Mouse (Mus musculus): ENCODE data around the gene Erc2. TPM values are rescaled to one million over a fixed set of nuclear protein-coding genes. Genes with fewer than 3 reads are reported as not detected.
A peak's percentile ranks its signal among the peaks of the same experiment; 100 is the strongest.

Gene Erc2
- polyA plus RNA-seq, 2 experiments = 0.52 to 0.99 TPM

- no peak overlapping the region for H3K27ac ChIP-seq
- no peaks in the 10 kb centered on the region for H3K9me3 ChIP-seq (ENCODE audit: control insufficient read depth, low read length)
- TF ChIP-seq CTCF (IDR thresholded peaks at IDR 0.05; ENCODE audit: low read depth) (no peak), EP300 (IDR thresholded peaks at IDR 0.05; ENCODE audit: low read depth) (no peak)
- H3K9ac ChIP-seq (replicated peaks) = no peak overlapping the region
- H3K36me3 ChIP-seq (replicated peaks; ENCODE audit: control insufficient read depth, insufficient read depth, low read depth) = no peaks in the 10 kb centered on the region
- no peak for DNase-seq (ENCODE audit: low read depth in 3 of 3, low spot score in 3 of 3)
- peak overlapping the region; percentile 32 to 40; a peak in 3 of 4 replicates for H3K4me3 ChIP-seq (ENCODE audit: insufficient read depth in 1 of 2, low read depth in 2 of 2, low read length in 2 of 2)
- WGBS (ENCODE audit: insufficient replicate concordance) = under 1% methylated on average over 58 of the region's 62 CpGs
- peak overlapping the region; percentile 51 for H3K4me2 ChIP-seq (ENCODE audit: low read depth)
- peaks cover 75% of the 10 kb centered on the region for H3K27me3 ChIP-seq (ENCODE audit: control insufficient read depth, insufficient read depth, low read length)
- no peak for ATAC-seq (ENCODE audit: insufficient read depth)
- no peaks in the 10 kb centered on the region for H3K4me1 ChIP-seq (replicated peaks; ENCODE audit: control insufficient read depth in 2 of 2, insufficient read depth in 2 of 2, low read length in 1 of 2)
Observed at GRCm38 (mm10) chr14:28505586-28506375, 883.6 kb downstream of the Erc2 start.

DNA sequence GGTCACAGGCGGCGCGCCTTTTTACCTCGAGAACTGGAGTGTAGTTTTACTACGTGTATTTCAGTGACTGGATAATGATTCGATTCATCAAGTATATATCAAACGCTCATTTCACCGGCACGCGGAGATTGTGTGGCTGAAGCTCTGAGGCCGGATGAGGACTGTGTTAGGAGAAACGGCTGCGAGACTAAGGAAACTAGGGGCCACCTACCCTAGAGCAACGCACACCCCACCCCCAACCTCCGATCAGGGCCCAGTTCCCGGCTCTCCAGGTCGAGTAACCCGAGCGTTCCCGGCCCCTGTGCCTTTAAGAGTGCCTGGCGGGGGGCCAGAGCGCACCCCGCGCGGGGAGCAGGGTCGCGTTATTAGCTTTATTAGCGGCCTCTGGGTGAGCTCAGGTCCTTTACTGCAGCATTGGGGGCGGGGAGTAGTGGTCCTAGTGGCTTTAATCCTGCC is 884.2 kb downstream of the Erc2 start:
- no peak for TF ChIP-seq CTCF (IDR thresholded peaks at IDR 0.05; ENCODE audit: low read depth)
- no peak for TF ChIP-seq EP300 (IDR thresholded peaks at IDR 0.05; ENCODE audit: low read depth)
- Histone ChIP-seq H3K27me3 (ENCODE audit: control insufficient read depth, insufficient read depth, low read length) (peaks cover 82% of the 10 kb centered on the region), H3K9me3 (ENCODE audit: control insufficient read depth, low read length) (no peaks in the 10 kb centered on the region), H3K9ac (replicated peaks) (no peak overlapping the region), H3K36me3 (replicated peaks; ENCODE audit: control insufficient read depth, insufficient read depth, low read depth) (no peaks in the 10 kb centered on the region), H3K4me1 (replicated peaks; ENCODE audit: control insufficient read depth in 2 of 2, insufficient read depth in 2 of 2, low read length in 1 of 2) (no peaks in the 10 kb centered on the region), H3K4me2 (ENCODE audit: low read depth) (peak overlapping the region; percentile 51), H3K27ac (no peak overlapping the region), H3K4me3 (ENCODE audit: insufficient read depth in 1 of 2, low read depth in 2 of 2, low read length in 2 of 2) (peak overlapping the region; percentile 5 to 6; a peak in 2 of 4 replicates)
- ATAC-seq (ENCODE audit: insufficient read depth) (no peak), DNase-seq (ENCODE audit: low read depth in 3 of 3, low spot score in 3 of 3) (no peak)
- WGBS (ENCODE audit: insufficient replicate concordance) = 1% methylated on average over 29 of the region's 29 CpGs

- Histone ChIP-seq H3K9me3 (ENCODE audit: control insufficient read depth, low read length) (no peaks in the 10 kb centered on the region), H3K4me3 (ENCODE audit: insufficient read depth in 1 of 2, low read depth in 2 of 2, low read length in 2 of 2) (no peak overlapping the region), H3K27ac (no peak overlapping the region), H3K4me2 (ENCODE audit: low read depth) (peak overlapping the region; percentile 51), H3K4me1 (replicated peaks; ENCODE audit: control insufficient read depth in 2 of 2, insufficient read depth in 2 of 2, low read length in 1 of 2) (no peaks in the 10 kb centered on the region), H3K36me3 (replicated peaks; ENCODE audit: control insufficient read depth, insufficient read depth, low read depth) (no peaks in the 10 kb centered on the region), H3K27me3 (ENCODE audit: control insufficient read depth, insufficient read depth, low read length) (peaks cover 88% of the 10 kb centered on the region), H3K9ac (replicated peaks) (no peak overlapping the region)
- no peak for ATAC-seq (ENCODE audit: insufficient read depth)
- TF ChIP-seq CTCF (IDR thresholded peaks at IDR 0.05; ENCODE audit: low read depth) (no peak), EP300 (IDR thresholded peaks at IDR 0.05; ENCODE audit: low read depth) (no peak)
- WGBS (ENCODE audit: insufficient replicate concordance) = 2% methylated on average over 15 of the region's 15 CpGs
- no peak for DNase-seq (ENCODE audit: low read depth in 3 of 3, low spot score in 3 of 3)
Observed at GRCm38 (mm10) chr14:28507011-28507410, 884.8 kb downstream of the Erc2 start.

GRCm38 (mm10) chr14:28507471-28507870 is 885.2 kb downstream of the Erc2 start:
- Histone ChIP-seq H3K4me1 (replicated peaks; ENCODE audit: control insufficient read depth in 2 of 2, insufficient read depth in 2 of 2, low read length in 1 of 2) (no peaks in the 10 kb centered on the region), H3K27ac (no peak overlapping the region), H3K9me3 (ENCODE audit: control insufficient read depth, low read length) (no peaks in the 10 kb centered on the region), H3K4me2 (ENCODE audit: low read depth) (peak overlapping the region; percentile 51), H3K36me3 (replicated peaks; ENCODE audit: control insufficient read depth, insufficient read depth, low read depth) (no peaks in the 10 kb centered on the region), H3K4me3 (ENCODE audit: insufficient read depth in 1 of 2, low read depth in 2 of 2, low read length in 2 of 2) (no peak overlapping the region), H3K9ac (replicated peaks) (no peak overlapping the region), H3K27me3 (ENCODE audit: control insufficient read depth, insufficient read depth, low read length) (peaks cover 89% of the 10 kb centered on the region)
- DNase-seq (ENCODE audit: low read depth in 3 of 3, low spot score in 3 of 3) (peak in 1 of 3 experiments; percentile 5), ATAC-seq (ENCODE audit: insufficient read depth) (no peak)
- whole genome bisulfite sequencing (ENCODE audit: insufficient replicate concordance) = under 1% methylated on average over 18 of the region's 18 CpGs
- TF ChIP-seq CTCF (IDR thresholded peaks at IDR 0.05; ENCODE audit: low read depth) = peak; percentile 72
- no peak for TF ChIP-seq EP300 (IDR thresholded peaks at IDR 0.05; ENCODE audit: low read depth)

All from liver, embryonic 14.5 days (tissue).